Mouse (Mus musculus): Measurements from ENCODE around the gene Styxl1. TPM values are rescaled to one million over a fixed set of nuclear protein-coding genes. Genes with fewer than 3 reads are reported as not detected.
A peak's percentile ranks its signal among the peaks of the same experiment; 100 is the strongest.

Styxl1 gene
- total RNA-seq, 2 experiments from 2014 or later: not detected

DNA sequence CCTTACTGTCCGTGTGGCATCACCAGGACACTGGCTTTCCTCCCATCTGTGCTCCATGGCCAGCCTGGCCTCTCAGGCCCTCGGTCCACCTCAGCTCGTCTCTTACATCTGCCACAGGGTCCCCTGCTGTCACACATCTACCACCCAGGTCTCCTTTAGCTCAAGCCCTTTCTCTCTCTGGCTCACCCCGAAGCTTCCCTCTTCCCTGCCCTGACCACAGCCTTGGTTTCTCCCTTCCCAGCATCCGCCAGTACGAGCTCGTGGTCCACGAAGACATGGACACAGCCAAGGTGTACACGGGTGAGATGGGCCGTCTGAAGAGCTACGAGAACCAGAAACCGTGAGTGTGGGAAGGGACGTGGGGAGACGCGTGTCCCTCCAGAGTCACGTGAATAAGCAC is 46.9 kb downstream of the Styxl1 start:
- intact Hi-C loops (cut with DNase I): no loop called here
- DNase-seq (ENCODE audit: low spot score in 2 of 2): no peak

DNA sequence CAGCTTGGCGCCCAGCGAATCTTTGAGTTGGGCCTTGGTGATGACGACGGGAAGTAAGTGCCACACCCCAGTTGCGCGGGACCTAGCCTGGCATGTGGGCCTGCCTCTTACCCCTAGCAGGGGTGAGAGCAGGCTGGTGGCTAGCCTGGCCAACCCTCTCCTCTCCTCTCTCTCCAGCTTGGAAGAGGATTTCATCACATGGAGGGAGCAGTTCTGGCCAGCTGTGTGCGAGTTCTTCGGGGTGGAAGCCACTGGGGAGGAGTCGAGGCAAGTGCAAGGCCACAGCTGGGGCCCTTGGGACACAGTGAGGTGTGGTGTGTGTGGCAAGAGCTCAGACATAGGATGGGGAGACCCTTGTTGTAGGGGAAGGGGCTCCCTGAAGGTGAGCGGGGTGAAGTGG is 47.3 kb downstream of the Styxl1 start:
- intact Hi-C loops (cut with DNase I): no loop called here
- no peak for DNase-seq (ENCODE audit: low spot score in 2 of 2)

DNA sequence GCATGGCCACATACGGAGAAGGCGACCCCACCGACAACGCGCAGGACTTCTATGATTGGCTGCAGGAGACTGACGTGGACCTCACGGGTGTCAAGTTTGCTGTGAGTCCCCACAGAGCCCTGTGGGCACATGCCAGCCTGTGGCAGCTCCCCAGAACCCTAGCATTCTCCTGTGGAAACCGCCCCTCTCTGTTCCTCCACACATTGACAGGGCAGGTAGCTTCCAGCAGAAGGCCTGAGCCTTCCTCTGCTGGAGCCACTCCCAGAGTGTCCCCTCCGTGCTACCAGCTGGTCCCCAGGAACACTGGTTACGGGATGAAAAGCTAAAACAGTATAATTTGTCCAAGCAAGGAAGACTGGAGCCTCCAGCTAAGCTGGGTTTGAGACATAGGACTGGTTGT is 47.9 kb downstream of the Styxl1 start:
- DNase-seq (ENCODE audit: low spot score in 2 of 2): no peak
- intact Hi-C loops (cut with DNase I): no loop called here

DNA sequence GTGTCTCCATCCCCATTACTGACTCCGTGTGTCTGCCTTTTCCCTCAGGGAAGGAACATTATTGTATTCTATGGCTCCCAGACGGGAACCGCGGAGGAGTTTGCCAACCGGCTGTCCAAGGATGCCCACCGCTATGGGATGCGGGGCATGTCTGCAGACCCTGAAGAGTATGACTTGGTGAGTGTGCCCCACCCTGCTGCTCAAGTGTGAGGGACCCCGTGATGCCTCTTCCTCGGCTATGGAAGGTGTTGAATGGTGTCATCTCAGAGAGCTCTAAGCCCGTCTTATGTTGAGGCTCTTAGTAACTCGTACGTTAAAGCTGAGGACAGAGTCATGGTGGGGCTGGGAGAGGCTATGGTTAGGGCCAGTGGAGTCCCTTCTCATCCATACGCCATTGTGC is 48.8 kb downstream of the Styxl1 start:
- no peak for DNase-seq (ENCODE audit: low spot score in 2 of 2)
- intact Hi-C loops (cut with DNase I): no loop called here

DNA sequence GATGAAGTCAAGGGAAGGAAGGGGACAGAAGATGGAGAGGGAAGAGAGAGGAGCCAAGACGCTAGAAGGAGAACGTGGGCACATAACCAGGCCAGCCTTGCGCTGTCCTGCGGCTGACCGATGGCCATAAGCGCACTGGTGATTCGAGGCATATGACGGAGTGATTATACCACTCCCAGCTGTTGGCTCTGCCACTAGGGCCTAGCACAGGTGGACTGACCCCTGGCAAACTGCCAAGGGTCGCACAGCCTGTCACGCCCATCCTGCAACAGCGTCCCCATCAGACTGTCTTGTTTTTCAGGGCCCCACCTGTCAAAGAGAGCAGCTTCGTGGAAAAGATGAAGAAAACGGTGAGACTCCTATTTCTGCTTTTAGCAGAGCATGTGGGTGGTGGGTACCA is 49.8 kb downstream of the Styxl1 start:
- no peak for DNase-seq (ENCODE audit: low spot score in 2 of 2)
- intact Hi-C loops (cut with DNase I): no loop called here

DNA sequence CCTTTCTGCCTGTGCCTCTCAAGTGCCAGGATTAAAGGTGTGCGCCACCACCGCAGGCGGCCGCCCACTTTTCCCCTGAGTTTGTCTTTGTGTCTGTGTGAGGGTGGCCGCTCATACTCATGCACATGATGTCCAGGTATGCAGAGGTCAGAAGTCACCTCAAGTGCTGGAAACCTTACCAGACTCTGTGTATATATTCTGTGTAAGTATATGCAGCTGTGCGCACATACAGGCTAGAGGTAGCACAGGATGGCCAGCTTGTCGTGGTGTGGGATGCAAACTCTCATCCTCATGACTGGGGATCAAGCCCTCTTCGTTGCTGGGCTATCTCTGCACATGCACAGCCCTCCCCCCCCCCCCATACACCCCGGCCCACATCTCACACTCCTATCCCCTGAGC is 50.3 kb downstream of the Styxl1 start:
- no peak for DNase-seq (ENCODE audit: low spot score in 2 of 2)
- intact Hi-C loops (cut with DNase I): no loop called here

DNA sequence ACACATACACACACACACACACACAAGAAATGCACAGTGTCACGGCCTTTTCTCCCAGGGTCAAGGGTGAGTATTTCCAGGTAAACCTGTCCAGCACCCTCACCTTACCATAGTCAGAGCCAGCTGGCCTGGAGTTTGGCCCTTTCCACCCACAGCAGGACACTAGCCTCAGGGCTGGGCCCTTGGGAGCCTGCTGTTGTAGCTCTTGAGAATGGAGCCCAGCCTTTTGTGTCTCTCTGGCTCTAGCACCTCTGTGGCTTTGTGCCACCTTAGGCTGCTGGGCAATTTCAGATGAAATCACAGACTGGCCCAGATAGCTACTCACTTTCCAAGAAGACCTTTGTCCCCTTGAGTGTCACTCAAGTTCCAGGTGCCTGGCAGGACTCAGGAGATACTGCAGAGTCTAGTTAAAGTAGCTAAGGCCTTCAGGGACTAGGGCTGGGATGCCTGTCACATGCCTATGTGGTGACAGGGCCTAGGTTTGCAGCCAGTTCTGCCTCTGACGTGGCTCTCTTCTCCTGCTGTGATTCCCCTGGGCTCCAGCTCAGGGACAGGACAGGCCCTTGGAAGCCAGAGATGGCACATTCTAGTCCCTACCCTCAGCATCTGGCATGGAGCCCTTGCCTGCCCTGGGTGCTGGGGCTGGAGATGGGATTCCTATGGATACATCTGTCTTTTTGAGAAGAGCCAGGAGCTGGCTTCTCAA is 51.4 kb downstream of the Styxl1 start:
- intact Hi-C loops (cut with DNase I): no loop called here
- DNase-seq (ENCODE audit: low spot score in 2 of 2): no peak

DNA sequence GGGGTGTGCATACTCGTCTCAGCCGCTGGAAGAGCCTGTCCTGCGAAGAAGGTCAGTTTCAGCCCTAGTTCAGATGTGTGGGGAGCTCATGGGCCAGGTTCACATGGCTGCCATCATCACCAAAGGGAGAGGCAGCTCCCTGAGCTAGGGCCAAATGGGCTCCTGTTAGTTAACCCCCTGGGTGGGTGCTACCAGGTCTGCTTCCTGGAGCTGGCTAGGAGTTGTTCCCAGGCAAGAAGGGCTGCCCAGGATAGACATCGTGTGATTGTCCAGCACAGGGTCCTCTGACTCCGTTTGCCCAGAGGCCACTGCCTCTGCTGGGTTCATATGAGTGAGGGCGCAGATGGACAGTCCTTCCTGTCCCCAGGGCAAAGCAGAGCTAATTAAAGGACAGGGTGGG is 52.2 kb downstream of the Styxl1 start:
- DNase-seq (ENCODE audit: low spot score in 2 of 2): no peak
- intact Hi-C loops (cut with DNase I): no loop called here

DNA sequence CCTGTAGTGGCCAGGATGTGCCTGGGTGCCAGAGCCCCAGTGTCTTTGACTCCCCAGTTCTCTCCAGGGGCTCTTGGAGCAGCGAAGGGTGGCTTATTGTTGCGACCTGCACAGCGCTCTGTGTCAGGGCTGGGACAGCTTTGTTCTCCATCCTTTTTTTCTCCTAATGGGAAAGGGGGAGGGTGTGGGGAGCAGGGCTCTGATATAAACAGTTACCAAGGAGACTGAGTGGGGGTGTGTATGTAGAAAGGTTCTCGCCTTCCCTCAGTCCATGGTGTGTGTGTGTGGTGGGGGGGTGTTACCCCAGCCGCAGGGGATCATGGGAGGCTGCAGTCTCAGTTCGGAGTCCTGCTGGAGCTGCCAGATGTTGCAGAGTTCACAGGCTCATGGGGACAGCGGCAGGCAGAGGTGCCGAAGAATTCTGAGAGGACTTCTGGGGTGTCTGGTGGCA is 52.8 kb downstream of the Styxl1 start:
- intact Hi-C loops (cut with DNase I): no loop called here
- DNase-seq (ENCODE audit: low spot score in 2 of 2): peak in 1 of 2 experiments; percentile 42

DNA sequence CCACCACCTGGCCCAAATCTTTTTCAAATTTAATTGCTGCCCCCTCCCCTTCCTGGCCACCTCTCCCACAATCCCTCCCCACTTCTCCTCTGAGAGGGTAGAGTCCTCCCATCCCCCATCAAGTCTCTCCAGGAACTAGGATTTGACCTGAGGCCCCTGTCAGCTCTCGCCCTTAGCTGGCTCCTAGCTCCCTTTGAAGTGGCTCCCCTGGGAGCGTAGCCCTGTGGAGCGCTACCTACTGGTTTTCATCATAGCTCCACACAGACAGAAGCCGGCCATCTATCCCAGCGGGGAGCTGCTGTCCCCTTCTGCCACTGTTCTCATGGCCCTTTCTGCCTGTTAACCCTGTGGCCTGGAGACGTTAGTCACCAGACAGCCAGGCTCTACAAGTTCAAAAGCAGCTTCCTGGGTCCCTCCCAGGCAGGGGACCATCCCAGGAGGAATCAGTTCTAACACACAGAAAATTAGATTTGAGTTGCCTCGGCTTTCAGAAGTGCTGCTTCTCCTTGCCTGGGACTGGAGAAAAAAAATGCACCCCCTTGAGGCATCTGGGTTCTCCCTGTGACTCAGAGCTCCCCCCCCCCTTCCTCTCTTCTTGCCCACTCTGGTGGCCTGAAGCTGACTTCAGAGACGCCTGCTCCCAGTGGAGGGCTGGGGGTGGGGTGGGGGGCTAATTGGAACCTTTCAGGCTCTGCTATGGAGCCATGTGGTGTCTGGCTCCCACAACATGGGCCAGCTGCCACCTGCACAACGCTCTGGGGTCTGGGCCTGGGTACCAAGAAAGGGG is 53.5 kb downstream of the Styxl1 start:
- DNase-seq (ENCODE audit: low spot score in 2 of 2): no peak
- intact Hi-C loops (cut with DNase I): no loop called here

DNA sequence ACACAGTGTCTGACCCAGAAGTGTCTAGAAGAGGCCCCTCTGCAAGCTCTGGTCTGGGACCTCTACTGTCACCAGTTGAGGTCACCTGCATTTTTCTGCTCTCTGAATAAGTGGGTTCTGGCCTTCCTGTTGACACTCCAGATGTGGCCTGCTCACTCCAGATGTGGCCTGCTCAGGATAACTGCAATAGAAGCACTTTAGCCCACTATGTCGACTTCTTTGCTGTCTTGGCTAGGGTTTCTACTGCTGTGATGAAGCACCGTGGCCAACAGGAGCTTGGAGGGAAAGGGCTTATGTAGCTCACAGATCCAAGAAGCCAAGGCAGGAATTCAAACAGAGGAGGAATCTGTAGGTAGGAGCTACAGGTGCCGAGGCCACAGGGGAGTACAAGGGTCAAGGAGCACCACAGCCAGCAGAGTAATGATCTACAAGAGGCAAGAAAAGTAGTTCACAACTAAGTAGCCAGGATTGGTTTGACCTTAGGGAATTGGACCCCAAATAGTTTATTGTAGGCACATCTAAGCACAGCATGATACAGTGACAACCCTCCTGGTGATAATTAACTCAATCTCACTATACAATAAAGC is 54.9 kb downstream of the Styxl1 start:
- intact Hi-C loops (cut with DNase I): no loop called here

DNA sequence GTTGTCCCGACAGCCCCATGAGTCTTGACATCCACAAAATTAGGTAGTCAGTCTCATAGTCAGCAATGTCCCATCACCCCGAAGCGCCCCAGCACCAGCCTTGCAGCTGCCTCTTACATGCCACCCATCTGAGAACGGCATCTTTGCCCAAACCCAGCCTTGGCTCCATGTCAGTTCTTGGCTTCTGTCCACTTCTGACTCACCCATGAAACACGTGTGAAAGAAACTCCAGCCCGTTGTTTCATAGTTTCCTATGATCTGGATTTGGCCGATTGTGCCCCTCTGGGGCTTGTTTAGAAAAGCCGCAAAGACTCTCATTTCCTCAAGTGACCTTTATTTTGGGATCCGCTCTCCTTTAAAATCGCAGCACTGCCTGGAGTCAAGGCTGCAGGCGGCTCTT is 56.1 kb downstream of the Styxl1 start:
- intact Hi-C loops (cut with DNase I): no loop called here
- peak in 1 of 2 experiments; percentile 43 for DNase-seq (ENCODE audit: low spot score in 2 of 2)

More for the DNA sequence above, 54.9 kb downstream of the Styxl1 start:
- DNase-seq (ENCODE audit: low spot score in 2 of 2): no peak

DNA sequence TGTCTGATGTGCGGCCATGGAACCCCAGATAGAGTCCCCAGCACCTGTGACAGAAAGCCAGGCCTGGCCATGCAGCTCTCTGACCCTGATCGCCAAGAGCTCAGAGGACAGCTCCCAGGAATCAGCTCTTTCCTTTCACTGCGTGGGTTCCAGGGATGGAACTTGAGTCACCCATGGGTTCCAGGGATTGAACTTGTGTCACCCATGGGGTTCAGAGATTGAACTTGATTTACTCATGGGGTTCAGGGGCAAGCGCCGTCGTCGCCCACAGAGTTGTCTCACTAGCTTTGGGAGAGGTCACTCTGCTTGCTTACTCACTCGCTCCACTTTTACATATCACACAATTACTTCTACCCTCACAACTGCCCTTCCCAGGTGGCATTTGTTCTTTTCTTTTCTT is 57.1 kb downstream of the Styxl1 start:
- intact Hi-C loops (cut with DNase I): no loop called here
- DNase-seq (ENCODE audit: low spot score in 2 of 2): no peak

DNA sequence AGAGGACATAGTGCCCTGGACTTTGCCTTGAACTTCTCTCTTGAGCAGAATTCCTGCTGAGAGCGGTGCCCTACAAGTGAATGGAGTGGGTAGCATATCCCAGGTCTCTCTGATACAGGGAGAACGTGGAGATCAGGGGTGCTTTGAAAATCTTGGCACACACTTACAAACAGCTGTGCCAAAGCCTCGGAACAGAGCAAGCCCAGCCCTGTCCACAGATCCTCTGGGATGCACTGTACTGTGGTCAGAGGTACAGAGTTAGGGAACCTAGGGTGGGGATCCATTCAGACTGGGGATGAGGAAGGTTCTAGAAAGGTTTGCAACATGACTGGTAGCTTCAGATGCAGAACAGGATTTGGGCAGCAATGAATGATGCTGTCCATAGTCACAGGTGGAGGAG is 58.1 kb downstream of the Styxl1 start:
- intact Hi-C loops (cut with DNase I): no loop called here
- no peak for DNase-seq (ENCODE audit: low spot score in 2 of 2)

DNA sequence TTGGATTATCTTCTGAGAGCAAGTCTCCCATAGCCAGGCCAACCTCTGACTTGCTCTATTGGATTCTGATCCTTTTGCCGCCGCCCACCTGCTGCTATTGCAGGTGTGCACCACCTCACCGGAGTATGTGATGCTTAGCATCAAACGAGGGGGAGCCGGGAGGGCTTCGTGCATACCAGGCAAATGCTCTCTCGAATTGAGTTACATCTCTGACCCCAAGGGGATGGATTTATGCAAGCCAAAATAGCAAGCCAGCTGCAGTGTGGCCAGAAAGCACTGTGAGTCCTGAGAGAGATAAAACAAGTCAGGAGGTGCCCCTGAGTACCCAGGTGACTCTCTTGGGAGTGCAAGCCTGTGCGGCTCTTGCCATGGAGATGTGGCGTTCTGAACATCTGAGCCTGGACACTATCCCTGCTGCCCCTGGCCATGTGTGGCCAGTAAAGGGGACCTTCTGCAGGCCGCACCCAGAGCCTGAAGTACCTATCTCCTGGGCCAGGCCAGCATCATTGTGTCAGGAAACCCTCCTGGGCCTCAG is 58.5 kb downstream of the Styxl1 start:
- DNase-seq (ENCODE audit: low spot score in 2 of 2): no peak
- intact Hi-C loops (cut with DNase I): no loop called here

DNA sequence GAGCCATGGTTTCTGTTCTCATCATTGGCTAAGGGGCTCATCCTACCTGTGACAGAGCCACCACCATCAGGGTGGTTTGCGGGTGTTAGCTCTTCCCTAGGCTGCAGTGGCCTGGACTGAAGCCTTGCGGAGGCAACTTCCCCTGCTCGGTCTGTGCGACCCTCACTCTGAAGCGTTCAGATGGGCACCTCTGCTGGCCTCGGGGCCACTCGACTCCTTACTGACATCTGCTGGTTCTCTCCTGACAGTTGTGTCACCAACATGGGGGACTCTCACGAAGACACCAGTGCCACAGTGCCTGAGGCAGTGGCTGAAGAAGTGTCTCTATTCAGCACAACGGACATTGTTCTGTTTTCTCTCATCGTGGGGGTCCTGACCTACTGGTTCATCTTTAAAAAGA is 62.6 kb downstream of the Styxl1 start:
- intact Hi-C loops (cut with DNase I): no loop called here
- DNase-seq (ENCODE audit: low spot score in 2 of 2): no peak

DNA sequence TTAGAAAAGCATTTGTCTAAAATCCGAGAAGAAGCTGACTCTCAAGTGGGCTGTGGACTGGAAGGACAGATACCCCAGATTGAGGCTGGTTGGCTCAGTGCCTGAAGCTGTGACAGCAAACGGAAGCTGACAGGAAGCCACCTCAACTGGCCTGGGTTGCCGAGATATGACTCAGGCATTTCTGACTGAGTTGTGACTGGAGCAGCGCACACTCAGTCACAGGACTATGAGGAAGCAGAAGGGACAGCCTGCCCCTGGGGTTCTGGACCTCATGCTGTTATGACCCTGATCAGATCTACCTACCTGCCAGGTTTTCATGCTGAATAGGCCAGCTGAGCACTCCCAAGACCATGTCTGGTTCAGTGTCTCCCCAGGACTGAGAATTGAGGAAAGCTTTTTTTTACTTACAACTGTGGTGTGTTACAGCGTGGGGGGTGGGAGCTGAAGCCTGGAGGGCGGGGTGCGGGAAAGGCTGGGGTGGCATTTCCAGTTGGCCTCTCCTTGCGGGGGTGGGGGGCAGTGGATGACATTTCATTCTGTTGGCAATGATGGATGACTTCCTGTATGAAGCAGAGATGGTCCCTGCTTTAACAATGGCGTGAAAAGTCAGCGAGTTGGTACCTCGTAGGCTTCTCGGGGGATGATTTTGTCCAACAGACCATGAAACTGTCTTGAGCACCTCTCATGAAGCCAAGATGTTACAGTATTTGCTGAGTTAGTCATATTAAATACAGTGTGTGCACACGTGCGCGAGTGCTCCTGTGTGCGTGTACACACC is 64.6 kb downstream of the Styxl1 start:
- intact Hi-C loops (cut with DNase I): no loop called here

DNA sequence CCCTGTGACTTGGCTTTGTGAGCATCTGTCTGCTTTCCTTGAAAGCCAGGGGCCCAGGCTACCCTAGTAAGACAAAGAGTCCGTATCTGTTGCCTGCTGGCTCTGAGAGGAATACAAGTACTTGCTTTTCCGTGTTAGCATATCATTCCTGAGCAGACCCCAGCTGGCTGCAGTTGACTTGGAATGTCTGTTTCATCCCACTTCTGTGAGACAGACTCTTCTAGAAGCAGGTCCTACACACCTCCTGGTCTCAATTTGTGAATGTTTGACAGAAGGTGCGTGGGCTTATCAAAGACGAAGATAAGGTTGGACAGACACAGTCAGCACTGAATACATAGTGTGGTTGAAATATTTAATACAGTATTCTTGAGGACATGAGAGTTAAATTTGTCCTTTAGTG is 65.4 kb downstream of the Styxl1 start:
- intact Hi-C loops (cut with DNase I): no loop called here

More for the DNA sequence above, 64.6 kb downstream of the Styxl1 start:
- peak; percentile 60 to 67 for DNase-seq (ENCODE audit: low spot score in 2 of 2)

DNA sequence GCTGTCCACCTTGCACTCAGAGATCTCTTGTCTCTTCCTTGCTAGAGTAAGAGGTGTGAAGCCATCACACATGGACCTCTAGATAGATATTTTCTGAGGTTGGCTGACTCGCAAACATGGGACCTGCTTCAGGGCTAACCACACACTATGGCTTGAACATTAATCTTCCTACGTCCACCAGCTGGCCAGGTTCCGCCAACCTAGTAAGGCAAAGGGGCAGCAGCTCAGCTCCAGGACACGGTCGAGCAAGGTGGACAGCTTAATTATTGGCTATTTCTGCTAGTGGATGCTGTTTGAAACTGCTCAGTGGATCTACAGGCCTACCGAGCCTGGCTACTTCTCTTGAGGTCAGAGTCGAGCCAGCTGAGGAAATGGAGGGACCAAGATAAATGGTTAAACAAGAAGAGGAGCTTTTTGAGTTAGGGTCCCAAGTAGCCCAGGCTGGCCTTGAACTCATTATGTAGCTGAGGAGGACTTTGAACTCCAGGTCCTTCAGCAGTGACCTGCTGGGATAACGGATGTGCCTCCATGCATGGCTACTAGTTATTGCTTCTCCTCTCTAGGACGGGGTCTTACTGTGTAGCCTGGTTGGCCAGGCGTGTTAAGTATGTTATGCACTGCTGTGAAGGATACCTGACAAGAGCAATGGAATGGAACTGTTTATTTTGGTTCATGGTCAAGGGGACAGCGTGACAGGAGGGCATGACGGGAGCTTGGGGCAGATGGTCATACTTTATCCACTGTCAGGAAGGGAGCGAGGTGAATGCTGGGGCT is 66.4 kb downstream of the Styxl1 start:
- intact Hi-C loops (cut with DNase I): no loop called here
- no peak for DNase-seq (ENCODE audit: low spot score in 2 of 2)

More for the DNA sequence above, 65.4 kb downstream of the Styxl1 start:
- peak; percentile 55 to 66 for DNase-seq (ENCODE audit: low spot score in 2 of 2)

Data from left cerebral cortex, postnatal 36 days (tissue).